Mouse (Mus musculus): ENCODE data around the gene Ifit1.

GRCm38 (mm10) chr19:34620871-34621270 lies 19.8 kb upstream of the Ifit1 start:
- TF ChIP-seq CTCF (conservative IDR thresholded peaks at IDR 0.05; ENCODE audit: insufficient read depth, insufficient read length, low read depth, low read length) (no peak), POLR2A (IDR thresholded peaks at IDR 0.05; ENCODE audit: low read depth, low read length) (no peak)

All from kidney, adult 2 months (tissue).